Mouse (Mus musculus) bone marrow, adult 2 months (tissue): Measurements from ENCODE around the gene Cgnl1.

Source experiments
- CTCF ChIP-seq: fragments of 200-500 bp; IDR thresholded peaks from 2 replicates; pipeline ENCODE4 v1.5.1; 2011; ENCODE audit warnings: low read length, control low read depth; ENCODE audit not compliant: control insufficient read depth, insufficient read depth
- POLR2A ChIP-seq: fragments of 200-500 bp; IDR thresholded peaks from 2 replicates; pipeline ENCODE4 v1.6.1; 2011; ENCODE audit warnings: low read depth, mild to moderate bottlenecking, control low read depth, low read length, borderline replicate concordance; ENCODE audit not compliant: control insufficient read depth

DNA sequence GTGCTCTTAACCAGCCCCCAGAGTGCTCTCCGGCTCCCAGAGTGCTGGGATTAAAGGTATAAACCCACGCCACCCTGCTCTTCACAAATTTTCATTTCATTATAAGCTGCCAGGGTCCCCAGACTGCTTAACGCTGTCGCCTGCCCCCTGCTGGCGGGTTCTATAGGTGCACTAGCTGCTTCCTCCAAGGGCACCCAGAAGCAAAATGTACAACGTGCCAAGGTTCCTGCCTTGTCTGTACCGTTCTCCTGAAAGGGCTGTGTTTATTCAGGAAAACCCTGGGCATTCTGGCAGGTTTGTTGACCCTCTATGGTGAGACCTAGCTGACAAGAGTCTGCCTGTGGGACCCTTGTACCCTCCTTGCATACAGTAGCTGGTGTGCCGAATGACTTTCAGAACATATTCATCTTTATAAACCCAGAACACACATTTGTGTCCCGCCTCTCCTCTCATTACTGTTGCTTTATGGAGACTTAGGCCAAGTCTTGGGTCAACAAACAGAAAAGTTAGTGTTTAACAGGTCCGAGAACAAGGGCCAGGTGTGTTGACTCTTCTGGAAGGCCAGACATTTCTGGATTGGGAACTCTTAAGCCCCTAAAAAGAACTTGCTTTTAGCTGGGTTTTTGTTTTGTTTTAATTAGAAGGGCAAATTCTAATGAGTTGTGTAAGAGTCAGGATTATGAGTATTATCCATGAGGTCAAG lies 146.5 kb downstream of the Cgnl1 start:
- TF ChIP-seq POLR2A (no peak), CTCF (peak; percentile 66; the same call in 1 of the 2 replicates)
